Mouse (Mus musculus): ENCODE data around the gene Nphs1. TPM values are rescaled to one million over a fixed set of nuclear protein-coding genes. Genes with fewer than 3 reads are reported as not detected.
A peak's percentile ranks its signal among the peaks of the same experiment; 100 is the strongest.

Gene Nphs1
- polyA plus RNA-seq, 1 experiment from 2014 or later: 0.10 TPM

- no peak overlapping the region for H3K27ac ChIP-seq (ENCODE audit: low read depth, low read length)
- H3K36me3 ChIP-seq (ENCODE audit: control insufficient read depth, insufficient read depth, low read length): peaks cover 45% of the 10 kb centered on the region
- no peaks in the 10 kb centered on the region for H3K9me3 ChIP-seq (replicated peaks; ENCODE audit: control insufficient read depth, low read length)
- DNase-seq (ENCODE audit: low spot score) (no peak), ATAC-seq (no peak)
- no peaks in the 10 kb centered on the region for H3K27me3 ChIP-seq (replicated peaks; ENCODE audit: control insufficient read depth, insufficient read depth, low read length)
- no peak overlapping the region for H3K4me3 ChIP-seq (ENCODE audit: low read depth, low read length)
- 1% methylated on average over 10 of the region's 10 CpGs for WGBS
- no peak overlapping the region for H3K9ac ChIP-seq (ENCODE audit: low read length)
- no peaks in the 10 kb centered on the region for H3K4me1 ChIP-seq (ENCODE audit: control insufficient read depth, insufficient read depth, low read length)
- H3K4me2 ChIP-seq (ENCODE audit: low read length): no peak overlapping the region
Observed at GRCm38 (mm10) chr7:30434238-30434637, 23.9 kb upstream of the Nphs1 start.

DNA sequence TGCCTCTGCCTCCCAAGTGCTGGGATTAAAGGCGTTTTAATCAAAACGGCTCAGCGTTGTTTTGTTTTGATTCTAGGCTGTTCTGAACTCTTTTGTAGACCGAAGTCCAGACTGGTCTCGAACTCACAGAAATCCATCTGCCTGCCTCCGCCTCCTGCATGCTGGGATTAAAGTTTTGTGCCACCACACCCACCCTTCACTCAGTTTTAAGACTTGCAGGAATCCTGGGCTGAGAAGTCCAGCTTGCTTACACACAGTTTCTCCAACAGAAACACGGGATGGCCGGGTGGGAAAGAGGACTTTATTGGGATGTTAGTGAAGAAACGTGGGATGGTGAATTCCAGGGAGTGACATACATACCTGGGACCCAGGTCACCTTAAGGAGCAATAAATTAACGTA, 23.4 kb upstream of the Nphs1 start:
- no peak overlapping the region for H3K4me3 ChIP-seq (ENCODE audit: low read depth, low read length)
- H3K27me3 ChIP-seq (replicated peaks; ENCODE audit: control insufficient read depth, insufficient read depth, low read length): no peaks in the 10 kb centered on the region
- no peak overlapping the region for H3K27ac ChIP-seq (ENCODE audit: low read depth, low read length)
- WGBS: 72% methylated on average over 10 of the region's 10 CpGs
- no peak for ATAC-seq
- no peak overlapping the region for H3K4me2 ChIP-seq (ENCODE audit: low read length)
- DNase-seq (ENCODE audit: low spot score): no peak
- H3K36me3 ChIP-seq (ENCODE audit: control insufficient read depth, insufficient read depth, low read length): peaks cover 49% of the 10 kb centered on the region
- H3K9ac ChIP-seq (ENCODE audit: low read length): no peak overlapping the region
- H3K9me3 ChIP-seq (replicated peaks; ENCODE audit: control insufficient read depth, low read length): no peaks in the 10 kb centered on the region
- H3K4me1 ChIP-seq (ENCODE audit: control insufficient read depth, insufficient read depth, low read length): no peaks in the 10 kb centered on the region

DNA sequence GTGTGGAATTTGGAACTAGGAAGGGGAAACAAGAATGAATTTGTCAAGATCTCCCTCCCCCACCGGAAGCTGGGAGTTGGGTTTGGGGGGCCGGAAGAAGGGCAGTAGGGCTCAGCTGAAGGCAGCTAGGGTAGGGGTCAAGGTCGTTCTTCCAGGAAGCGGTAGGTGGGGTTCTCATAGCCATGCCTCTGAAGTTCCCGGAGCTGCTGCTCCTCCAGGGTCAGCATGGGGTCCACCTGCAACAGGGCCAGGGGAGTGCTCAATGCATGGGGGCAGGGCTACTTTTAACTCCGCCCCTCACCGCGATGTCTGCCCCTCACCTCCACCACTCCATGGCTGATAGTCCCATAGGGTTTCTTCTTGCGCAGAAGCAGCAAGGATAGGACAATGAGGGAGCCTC, 23.0 kb upstream of the Nphs1 start:
- H3K4me3 ChIP-seq (ENCODE audit: low read depth, low read length): no peak overlapping the region
- WGBS: 61% methylated on average over 9 of the region's 9 CpGs
- H3K27ac ChIP-seq (ENCODE audit: low read depth, low read length): no peak overlapping the region
- H3K27me3 ChIP-seq (replicated peaks; ENCODE audit: control insufficient read depth, insufficient read depth, low read length): no peaks in the 10 kb centered on the region
- H3K36me3 ChIP-seq (ENCODE audit: control insufficient read depth, insufficient read depth, low read length): peaks cover 54% of the 10 kb centered on the region
- ATAC-seq (no peak), DNase-seq (ENCODE audit: low spot score) (no peak)
- no peak overlapping the region for H3K4me2 ChIP-seq (ENCODE audit: low read length)
- no peaks in the 10 kb centered on the region for H3K4me1 ChIP-seq (ENCODE audit: control insufficient read depth, insufficient read depth, low read length)
- no peaks in the 10 kb centered on the region for H3K9me3 ChIP-seq (replicated peaks; ENCODE audit: control insufficient read depth, low read length)
- no peak overlapping the region for H3K9ac ChIP-seq (ENCODE audit: low read length)

GRCm38 (mm10) chr7:30436879-30437278, 21.2 kb upstream of the Nphs1 start:
- Histone ChIP-seq H3K4me3 (ENCODE audit: low read depth, low read length) (no peak overlapping the region), H3K27ac (ENCODE audit: low read depth, low read length) (no peak overlapping the region), H3K36me3 (ENCODE audit: control insufficient read depth, insufficient read depth, low read length) (peaks cover 67% of the 10 kb centered on the region), H3K27me3 (replicated peaks; ENCODE audit: control insufficient read depth, insufficient read depth, low read length) (no peaks in the 10 kb centered on the region), H3K4me1 (ENCODE audit: control insufficient read depth, insufficient read depth, low read length) (no peaks in the 10 kb centered on the region), H3K9ac (ENCODE audit: low read length) (no peak overlapping the region), H3K9me3 (replicated peaks; ENCODE audit: control insufficient read depth, low read length) (no peaks in the 10 kb centered on the region), H3K4me2 (ENCODE audit: low read length) (no peak overlapping the region)
- 16% methylated on average over 10 of the region's 10 CpGs for WGBS
- ATAC-seq (no peak), DNase-seq (ENCODE audit: low spot score) (no peak)

- Histone ChIP-seq H3K9ac (ENCODE audit: low read length) (no peak overlapping the region), H3K36me3 (ENCODE audit: control insufficient read depth, insufficient read depth, low read length) (peaks cover 80% of the 10 kb centered on the region), H3K27me3 (replicated peaks; ENCODE audit: control insufficient read depth, insufficient read depth, low read length) (no peaks in the 10 kb centered on the region), H3K9me3 (replicated peaks; ENCODE audit: control insufficient read depth, low read length) (no peaks in the 10 kb centered on the region), H3K27ac (ENCODE audit: low read depth, low read length) (no peak overlapping the region), H3K4me1 (ENCODE audit: control insufficient read depth, insufficient read depth, low read length) (peaks cover 10% of the 10 kb centered on the region), H3K4me2 (ENCODE audit: low read length) (no peak overlapping the region), H3K4me3 (ENCODE audit: low read depth, low read length) (no peak overlapping the region)
- no peak for DNase-seq (ENCODE audit: low spot score)
- no peak for ATAC-seq
- WGBS: 82% methylated on average over 13 of the region's 13 CpGs
Observed at GRCm38 (mm10) chr7:30439734-30440133, 18.4 kb upstream of the Nphs1 start.

- no peaks in the 10 kb centered on the region for H3K9me3 ChIP-seq (replicated peaks; ENCODE audit: control insufficient read depth, low read length)
- ATAC-seq (no peak), DNase-seq (ENCODE audit: low spot score) (peak; percentile 66)
- H3K27ac ChIP-seq (ENCODE audit: low read depth, low read length): no peak overlapping the region
- 30% methylated on average over 2 of the region's 5 CpGs for WGBS
- no peak overlapping the region for H3K9ac ChIP-seq (ENCODE audit: low read length)
- peaks cover 10% of the 10 kb centered on the region for H3K4me1 ChIP-seq (ENCODE audit: control insufficient read depth, insufficient read depth, low read length)
- H3K4me3 ChIP-seq (ENCODE audit: low read depth, low read length): no peak overlapping the region
- H3K36me3 ChIP-seq (ENCODE audit: control insufficient read depth, insufficient read depth, low read length): peaks cover 70% of the 10 kb centered on the region
- no peaks in the 10 kb centered on the region for H3K27me3 ChIP-seq (replicated peaks; ENCODE audit: control insufficient read depth, insufficient read depth, low read length)
- no peak overlapping the region for H3K4me2 ChIP-seq (ENCODE audit: low read length)
Observed at GRCm38 (mm10) chr7:30440697-30441096, 17.4 kb upstream of the Nphs1 start.

- peak overlapping the region; percentile 93 for H3K9ac ChIP-seq (ENCODE audit: low read length)
- no peaks in the 10 kb centered on the region for H3K9me3 ChIP-seq (replicated peaks; ENCODE audit: control insufficient read depth, low read length)
- DNase-seq (ENCODE audit: low spot score) (peak; percentile 53), ATAC-seq (no peak)
- peaks cover 14% of the 10 kb centered on the region for H3K4me1 ChIP-seq (ENCODE audit: control insufficient read depth, insufficient read depth, low read length)
- H3K4me2 ChIP-seq (ENCODE audit: low read length): peak overlapping the region; percentile 81
- peak overlapping the region; percentile 84 for H3K4me3 ChIP-seq (ENCODE audit: low read depth, low read length)
- 16% methylated on average over 9 of the region's 9 CpGs for WGBS
- H3K27ac ChIP-seq (ENCODE audit: low read depth, low read length): no peak overlapping the region
- no peaks in the 10 kb centered on the region for H3K27me3 ChIP-seq (replicated peaks; ENCODE audit: control insufficient read depth, insufficient read depth, low read length)
- peaks cover 45% of the 10 kb centered on the region for H3K36me3 ChIP-seq (ENCODE audit: control insufficient read depth, insufficient read depth, low read length)
Observed at GRCm38 (mm10) chr7:30443696-30444095, 14.4 kb upstream of the Nphs1 start.

- H3K36me3 ChIP-seq (ENCODE audit: control insufficient read depth, insufficient read depth, low read length): peaks cover 38% of the 10 kb centered on the region
- DNase-seq (ENCODE audit: low spot score) (peak; percentile 92), ATAC-seq (peak; percentile 64)
- WGBS: 0% methylated on average over 38 of the region's 38 CpGs
- H3K9me3 ChIP-seq (replicated peaks; ENCODE audit: control insufficient read depth, low read length): no peaks in the 10 kb centered on the region
- peak overlapping the region; percentile 96 for H3K27ac ChIP-seq (ENCODE audit: low read depth, low read length)
- peak overlapping the region; percentile 81 for H3K4me2 ChIP-seq (ENCODE audit: low read length)
- H3K4me1 ChIP-seq (ENCODE audit: control insufficient read depth, insufficient read depth, low read length): peaks cover 14% of the 10 kb centered on the region
- H3K27me3 ChIP-seq (replicated peaks; ENCODE audit: control insufficient read depth, insufficient read depth, low read length): no peaks in the 10 kb centered on the region
- H3K9ac ChIP-seq (ENCODE audit: low read length): peak overlapping the region; percentile 93
- H3K4me3 ChIP-seq (ENCODE audit: low read depth, low read length): peak overlapping the region; percentile 84
Observed at GRCm38 (mm10) chr7:30444154-30444970, 13.8 kb upstream of the Nphs1 start.

- Histone ChIP-seq H3K27me3 (replicated peaks; ENCODE audit: control insufficient read depth, insufficient read depth, low read length) (no peaks in the 10 kb centered on the region), H3K27ac (ENCODE audit: low read depth, low read length) (peak within 1 kb of the TSS; percentile 96), H3K36me3 (ENCODE audit: control insufficient read depth, insufficient read depth, low read length) (peaks cover 30% of the 10 kb centered on the region), H3K4me1 (ENCODE audit: control insufficient read depth, insufficient read depth, low read length) (peaks cover 14% of the 10 kb centered on the region), H3K9ac (ENCODE audit: low read length) (peak within 1 kb of the TSS; percentile 93), H3K9me3 (replicated peaks; ENCODE audit: control insufficient read depth, low read length) (no peaks in the 10 kb centered on the region), H3K4me3 (ENCODE audit: low read depth, low read length) (peak within 1 kb of the TSS; percentile 84), H3K4me2 (ENCODE audit: low read length) (peak within 1 kb of the TSS; percentile 81)
- DNase-seq (ENCODE audit: low spot score) (peak; percentile 82), ATAC-seq (peak; percentile 86)
- under 1% methylated on average over 56 of the region's 72 CpGs for WGBS
Observed at GRCm38 (mm10) chr7:30444971-30445751, 13.0 kb upstream of the Nphs1 start, which contains the start of gene Aplp1. Gene Aplp1 (minus strand): TSS chr7:30445535.
